Mouse (Mus musculus) midbrain, embryonic 15.5 days (tissue): ENCODE results near the gene Grm2. TPM values are rescaled to one million over a fixed set of nuclear protein-coding genes. Genes with fewer than 3 reads are reported as not detected.

Experiments
- ATAC-seq: fragments of 200-750 bp; cut with Nextera tagmentation; replicated peaks from 2 replicates; pipeline ENCODE4 v1.8.0; 2017; ENCODE audit warnings: moderate TSS enrichment
- H3K27ac ChIP-seq: fragments of 300-500 bp; sonication (generic); 2 replicates; pipeline ENCODE4 v1.5.1; 2015; ENCODE audit warnings: mild to moderate bottlenecking, inconsistent platforms
- H3K27me3 ChIP-seq: fragments of 300-500 bp; sonication (generic); replicated peaks from 2 replicates; pipeline ENCODE4 v1.6.1; 2015; ENCODE audit warnings: inconsistent platforms
- H3K36me3 ChIP-seq: fragments of 300-500 bp; sonication (generic); replicated peaks from 2 replicates; pipeline ENCODE4 v1.6.1; 2015; ENCODE audit warnings: inconsistent platforms
- H3K4me1 ChIP-seq: fragments of 300-500 bp; sonication (generic); 2 replicates; pipeline ENCODE4 v1.6.1; 2015; ENCODE audit warnings: inconsistent platforms
- H3K4me2 ChIP-seq: fragments of 300-500 bp; sonication (generic); 2 replicates; pipeline ENCODE4 v1.6.1; 2015; ENCODE audit warnings: inconsistent platforms, mild to moderate bottlenecking, moderate library complexity
- H3K4me3 ChIP-seq: fragments of 300-500 bp; sonication (generic); 2 replicates; pipeline ENCODE4 v1.5.1; 2015; ENCODE audit warnings: mild to moderate bottlenecking, inconsistent platforms
- H3K9ac ChIP-seq: fragments of 300-500 bp; sonication (generic); 2 replicates; pipeline ENCODE4 v1.6.1; 2015; ENCODE audit warnings: mild to moderate bottlenecking, inconsistent platforms
- H3K9me3 ChIP-seq: fragments of 300-500 bp; sonication (generic); 2 replicates; pipeline ENCODE4 v1.6.1; 2016; ENCODE audit warnings: inconsistent platforms
- WGBS: fragments of 180-500 bp; shearing (Covaris S2); methylation state at CpG from one replicate; pipeline ENCODE4 v1.1.7; 2015; ENCODE audit warnings: mixed read lengths; 5-methylcytosine and 5-hydroxymethylcytosine counted together
- polyA plus RNA-seq: library from polyadenylated mRNA; unstranded; fragments of >200 nt; fragmentation: Nextera tagmentation; extraction: Ambion mirVana; gene quantifications from 2 replicates; pipeline ENCODE4 v1.2.1, GENCODE M21; 2015

Grm2 gene
- 17.8 and 19.3 TPM in 2 replicates for polyA plus RNA-seq

GRCm38 (mm10) chr9:106655884-106656720 lies at the start of gene Grm2:
TSS of gene Grm2 (minus strand) at chr9:106656082.
- no peaks in the 10 kb centered on the region for H3K27me3 ChIP-seq
- H3K9me3 ChIP-seq, result no peaks in the 10 kb centered on the region
- ATAC-seq, result peak; percentile 72
- peak within 1 kb of the TSS; percentile 60 for H3K4me3 ChIP-seq
- peaks cover 33% of the 10 kb centered on the region for H3K4me1 ChIP-seq
- H3K9ac ChIP-seq, result peak within 1 kb of the TSS; percentile 65
- peak within 1 kb of the TSS; percentile 49 for H3K27ac ChIP-seq
- under 1% methylated on average over 37 of the region's 44 CpGs for WGBS
- H3K36me3 ChIP-seq, result 0 out of 2 replicates have a peak, but pooled peaks cover 6% of the 10 kb centered on the region
- peak within 1 kb of the TSS; percentile 86 for H3K4me2 ChIP-seq

- Histone ChIP-seq H3K9me3 (no peaks in the 10 kb centered on the region), H3K9ac (no peak overlapping the region), H3K4me1 (no peaks in the 10 kb centered on the region), H3K36me3 (peaks cover 15% of the 10 kb centered on the region), H3K4me3 (no peak overlapping the region), H3K4me2 (no peak overlapping the region), H3K27me3 (no peaks in the 10 kb centered on the region), H3K27ac (no peak overlapping the region)
- 86% methylated on average over 11 of the region's 11 CpGs for WGBS
- ATAC-seq, result no peak
Measured at GRCm38 (mm10) chr9:106692973-106693481, 37.1 kb upstream of the Grm2 start.

- H3K36me3 ChIP-seq, result peaks cover 9% of the 10 kb centered on the region
- no peaks in the 10 kb centered on the region for H3K9me3 ChIP-seq
- H3K27me3 ChIP-seq, result no peaks in the 10 kb centered on the region
- H3K4me2 ChIP-seq, result no peak overlapping the region
- H3K4me1 ChIP-seq, result peaks cover 16% of the 10 kb centered on the region
- H3K9ac ChIP-seq, result no peak overlapping the region
- no peak overlapping the region for H3K4me3 ChIP-seq
- no peak for ATAC-seq
- WGBS, result 86% methylated on average over 8 of the region's 8 CpGs
- no peak overlapping the region for H3K27ac ChIP-seq
Measured at GRCm38 (mm10) chr9:106688834-106689233, 33.0 kb upstream of the Grm2 start.

GRCm38 (mm10) chr9:106686983-106687650 lies 31.2 kb upstream of the Grm2 start:
- Histone ChIP-seq H3K4me3 (no peak overlapping the region), H3K27me3 (no peaks in the 10 kb centered on the region), H3K27ac (no peak overlapping the region), H3K9ac (no peak overlapping the region), H3K9me3 (no peaks in the 10 kb centered on the region), H3K4me1 (peaks cover 16% of the 10 kb centered on the region), H3K4me2 (no peak overlapping the region), H3K36me3 (no peaks in the 10 kb centered on the region)
- ATAC-seq, result 0 out of 2 replicates have a peak, but pooled peaks have one; percentile 34
- 37% methylated on average over 8 of the region's 8 CpGs for WGBS

GRCm38 (mm10) chr9:106685249-106686101 lies 29.6 kb upstream of the Grm2 start, which contains the start of gene Tex264:
TSS of gene Tex264 (minus strand) at chr9:106685927.
- Histone ChIP-seq H3K9me3 (no peaks in the 10 kb centered on the region), H3K27ac (peak within 1 kb of the TSS; percentile 65), H3K27me3 (no peaks in the 10 kb centered on the region), H3K36me3 (no peaks in the 10 kb centered on the region; the same call in 1 of the 2 replicates), H3K4me3 (peak within 1 kb of the TSS; percentile 80), H3K9ac (peak within 1 kb of the TSS; percentile 69), H3K4me1 (peaks cover 16% of the 10 kb centered on the region), H3K4me2 (peak within 1 kb of the TSS; percentile 95)
- under 1% methylated on average over 85 of the region's 86 CpGs for WGBS
- peak; percentile 93 for ATAC-seq

- H3K27ac ChIP-seq, result no peak overlapping the region
- no peaks in the 10 kb centered on the region; the same call in 1 of the 2 replicates for H3K36me3 ChIP-seq
- peak; percentile 37 for ATAC-seq
Measured at GRCm38 (mm10) chr9:106684918-106685248, 29.0 kb upstream of the Grm2 start.

GRCm38 (mm10) chr9:106684093-106684872 lies 28.4 kb upstream of the Grm2 start:
- Histone ChIP-seq H3K27me3 (no peaks in the 10 kb centered on the region), H3K36me3 (no peaks in the 10 kb centered on the region; the same call in 1 of the 2 replicates), H3K9me3 (no peaks in the 10 kb centered on the region), H3K27ac (no peak overlapping the region), H3K4me1 (peaks cover 16% of the 10 kb centered on the region), H3K4me2 (peak overlapping the region; percentile 95), H3K9ac (peak overlapping the region; percentile 69; the same call in 1 of the 2 replicates), H3K4me3 (peak overlapping the region; percentile 80)
- 82% methylated on average over 6 of the region's 6 CpGs for WGBS
- no peak for ATAC-seq

More at GRCm38 (mm10) chr9:106684918-106685248, 29.0 kb upstream of the Grm2 start:
- H3K9ac ChIP-seq, result peak overlapping the region; percentile 69
- H3K4me1 ChIP-seq, result peaks cover 16% of the 10 kb centered on the region
- H3K9me3 ChIP-seq, result no peaks in the 10 kb centered on the region
- peak overlapping the region; percentile 95 for H3K4me2 ChIP-seq
- WGBS, result 3% methylated on average over 13 of the region's 14 CpGs
- H3K4me3 ChIP-seq, result peak overlapping the region; percentile 80
- no peaks in the 10 kb centered on the region for H3K27me3 ChIP-seq

GRCm38 (mm10) chr9:106681026-106681425 lies 25.1 kb upstream of the Grm2 start:
- 90% methylated on average over 9 of the region's 9 CpGs for WGBS

GRCm38 (mm10) chr9:106678242-106678641 lies 22.4 kb upstream of the Grm2 start:
- no peak overlapping the region for H3K9ac ChIP-seq
- H3K36me3 ChIP-seq, result peaks cover 1% of the 10 kb centered on the region; the same call in 1 of the 2 replicates
- H3K4me3 ChIP-seq, result no peak overlapping the region
- H3K27me3 ChIP-seq, result no peaks in the 10 kb centered on the region
- H3K27ac ChIP-seq, result no peak overlapping the region
- no peaks in the 10 kb centered on the region for H3K9me3 ChIP-seq
- H3K4me1 ChIP-seq, result no peaks in the 10 kb centered on the region
- H3K4me2 ChIP-seq, result no peak overlapping the region
- 82% methylated on average over 4 of the region's 4 CpGs for WGBS
- no peak for ATAC-seq

More at GRCm38 (mm10) chr9:106681026-106681425, 25.1 kb upstream of the Grm2 start:
- Histone ChIP-seq H3K4me3 (no peak overlapping the region), H3K36me3 (no peaks in the 10 kb centered on the region; the same call in 1 of the 2 replicates), H3K9me3 (no peaks in the 10 kb centered on the region), H3K9ac (no peak overlapping the region), H3K27me3 (no peaks in the 10 kb centered on the region), H3K4me1 (peaks cover 12% of the 10 kb centered on the region), H3K4me2 (no peak overlapping the region), H3K27ac (no peak overlapping the region)
- ATAC-seq, result no peak

- Histone ChIP-seq H3K36me3 (peaks cover 5% of the 10 kb centered on the region; the same call in 1 of the 2 replicates), H3K9ac (no peak overlapping the region), H3K4me1 (no peaks in the 10 kb centered on the region), H3K4me2 (no peak overlapping the region), H3K27me3 (no peaks in the 10 kb centered on the region), H3K4me3 (no peak overlapping the region), H3K9me3 (no peaks in the 10 kb centered on the region), H3K27ac (no peak overlapping the region)
- WGBS, result 89% methylated on average over 5 of the region's 5 CpGs
- no peak for ATAC-seq
Measured at GRCm38 (mm10) chr9:106677702-106678101, 21.8 kb upstream of the Grm2 start.

GRCm38 (mm10) chr9:106676571-106676970 lies 20.7 kb upstream of the Grm2 start:
- Histone ChIP-seq H3K36me3 (peaks cover 5% of the 10 kb centered on the region; the same call in 1 of the 2 replicates), H3K4me2 (no peak overlapping the region), H3K9me3 (no peaks in the 10 kb centered on the region), H3K27ac (no peak overlapping the region), H3K4me1 (no peaks in the 10 kb centered on the region), H3K4me3 (no peak overlapping the region), H3K27me3 (no peaks in the 10 kb centered on the region), H3K9ac (no peak overlapping the region)
- ATAC-seq, result no peak
- 68% methylated on average over 4 of the region's 4 CpGs for WGBS
